Mouse (Mus musculus) regulatory T cell (primary cell): Measurements from ENCODE around the gene Cryba4.

Experiments used
- in situ Hi-C: fragments of 300-600 bp; cut with MboI, MseI; formaldehyde crosslinking; loops from one replicate; pipeline ENCODE4 v1.15.1; 2025; ENCODE audit warnings: high pct_unique_total_duplicates

Gene Cryba4

DNA sequence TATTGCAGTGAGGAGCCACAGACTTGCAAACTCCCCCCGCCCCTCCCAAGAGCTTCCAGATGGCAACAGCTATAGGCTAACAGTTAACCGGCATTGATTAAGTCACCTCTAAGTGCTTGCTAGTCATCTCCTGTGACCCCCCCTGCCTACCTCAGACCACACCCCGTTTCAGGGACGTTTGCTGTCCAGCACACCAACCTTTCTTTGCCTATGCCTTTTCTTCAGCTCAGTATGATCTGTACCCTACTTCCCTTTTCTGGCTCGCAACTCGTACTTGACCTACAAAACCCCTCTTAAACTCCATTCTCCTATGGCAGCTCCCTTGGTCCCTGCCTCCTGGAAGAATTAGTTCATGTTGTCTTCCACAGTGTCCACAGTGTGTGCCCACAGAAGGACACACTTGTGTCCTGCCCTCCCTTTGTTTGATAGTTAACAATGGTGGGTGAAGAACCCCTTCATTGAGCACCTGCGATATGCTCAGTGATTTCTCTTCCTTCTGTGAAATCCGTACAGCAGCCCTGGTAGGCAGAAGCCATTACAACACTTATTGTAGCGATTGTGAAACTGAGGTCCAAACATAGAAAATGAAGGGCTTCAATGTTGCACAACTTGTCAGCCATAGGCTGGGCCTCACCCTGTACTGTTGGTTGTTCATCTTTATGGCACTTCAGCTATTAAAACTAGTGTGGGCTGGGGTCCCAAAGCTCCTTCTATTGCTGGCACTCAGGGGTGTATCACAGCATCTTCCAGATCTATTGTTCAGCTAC lies 13.9 kb upstream of the Cryba4 start:
- in situ Hi-C loops = no loop called here

DNA sequence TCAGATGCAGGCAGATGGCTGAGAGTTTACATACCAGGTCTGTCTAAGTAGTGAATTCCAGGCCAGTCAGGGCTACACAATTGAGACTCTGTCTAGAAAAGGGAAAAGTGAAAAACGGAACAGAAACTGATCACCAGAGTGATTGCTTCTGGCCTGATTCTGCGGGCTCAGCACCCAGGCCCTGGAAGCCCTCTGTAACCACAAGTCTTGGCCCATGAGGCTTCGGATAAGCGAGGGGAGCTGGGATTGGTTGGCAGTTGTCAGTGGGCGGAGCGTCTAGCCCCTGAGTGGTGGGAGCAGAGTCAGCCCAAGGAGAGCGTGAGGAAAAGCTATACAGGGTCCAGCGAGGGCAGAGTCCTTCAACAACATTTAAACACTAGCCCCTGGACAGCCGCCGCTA lies 13.2 kb upstream of the Cryba4 start:
- in situ Hi-C loops = no loop called here

DNA sequence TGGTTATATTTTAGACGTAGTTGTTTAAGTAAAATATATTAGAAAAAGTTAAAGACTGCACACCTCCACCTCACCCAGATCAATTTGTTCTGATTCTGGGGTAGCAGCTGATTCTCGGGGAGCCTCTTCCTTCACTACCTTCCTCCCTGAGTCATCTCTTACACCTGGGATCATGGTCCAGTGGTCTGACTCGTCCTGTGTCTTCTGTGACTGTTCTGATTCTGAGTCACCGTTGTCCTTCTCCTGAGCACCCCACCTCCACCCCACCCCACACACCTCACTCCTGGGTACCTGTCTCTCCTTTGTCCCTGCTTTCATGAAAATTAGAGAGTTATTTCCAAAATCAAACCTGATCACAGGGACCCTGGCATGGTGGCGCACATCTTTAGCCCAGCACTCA lies 12.8 kb upstream of the Cryba4 start:
- in situ Hi-C loops = no loop called here

DNA sequence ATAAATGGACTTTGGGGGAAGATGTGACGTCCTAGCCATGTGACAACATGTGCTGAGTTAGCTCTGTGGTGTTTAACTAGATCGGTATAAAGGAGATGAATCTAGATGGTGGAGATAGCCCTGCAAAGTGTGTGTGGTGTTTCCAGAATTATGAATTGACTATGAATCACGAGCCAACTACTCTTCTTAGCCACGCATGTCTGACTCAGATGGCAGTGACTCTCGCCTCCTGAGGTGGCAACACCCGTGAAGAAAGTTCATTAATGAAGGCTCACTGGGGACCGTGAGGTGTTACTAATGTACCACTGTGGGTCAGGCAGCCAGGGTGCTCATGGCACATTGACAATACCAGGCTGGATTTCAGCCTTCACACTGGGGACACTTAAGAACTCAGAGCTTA lies 11.8 kb upstream of the Cryba4 start:
- in situ Hi-C loops = no loop called here

DNA sequence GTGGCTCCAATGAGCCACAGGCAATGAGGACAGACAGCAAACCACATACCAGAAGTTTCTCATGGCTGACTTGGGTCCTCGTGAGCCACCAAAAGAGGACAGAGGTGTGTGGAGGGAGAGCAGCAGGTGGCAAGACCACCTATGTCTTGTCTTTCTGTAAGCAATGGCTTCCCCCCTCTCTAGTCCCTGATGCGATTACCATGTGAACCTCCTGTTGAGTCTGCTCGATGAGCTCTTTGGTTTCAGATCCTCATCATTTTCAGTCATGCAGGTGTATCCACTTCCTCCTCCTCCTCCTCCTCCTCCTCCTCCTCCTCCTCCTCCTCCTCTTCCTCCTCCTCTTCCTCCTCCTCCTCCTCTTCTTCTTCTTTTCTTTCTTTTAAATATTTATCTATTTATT lies 8.5 kb upstream of the Cryba4 start:
- in situ Hi-C loops = no loop called here

DNA sequence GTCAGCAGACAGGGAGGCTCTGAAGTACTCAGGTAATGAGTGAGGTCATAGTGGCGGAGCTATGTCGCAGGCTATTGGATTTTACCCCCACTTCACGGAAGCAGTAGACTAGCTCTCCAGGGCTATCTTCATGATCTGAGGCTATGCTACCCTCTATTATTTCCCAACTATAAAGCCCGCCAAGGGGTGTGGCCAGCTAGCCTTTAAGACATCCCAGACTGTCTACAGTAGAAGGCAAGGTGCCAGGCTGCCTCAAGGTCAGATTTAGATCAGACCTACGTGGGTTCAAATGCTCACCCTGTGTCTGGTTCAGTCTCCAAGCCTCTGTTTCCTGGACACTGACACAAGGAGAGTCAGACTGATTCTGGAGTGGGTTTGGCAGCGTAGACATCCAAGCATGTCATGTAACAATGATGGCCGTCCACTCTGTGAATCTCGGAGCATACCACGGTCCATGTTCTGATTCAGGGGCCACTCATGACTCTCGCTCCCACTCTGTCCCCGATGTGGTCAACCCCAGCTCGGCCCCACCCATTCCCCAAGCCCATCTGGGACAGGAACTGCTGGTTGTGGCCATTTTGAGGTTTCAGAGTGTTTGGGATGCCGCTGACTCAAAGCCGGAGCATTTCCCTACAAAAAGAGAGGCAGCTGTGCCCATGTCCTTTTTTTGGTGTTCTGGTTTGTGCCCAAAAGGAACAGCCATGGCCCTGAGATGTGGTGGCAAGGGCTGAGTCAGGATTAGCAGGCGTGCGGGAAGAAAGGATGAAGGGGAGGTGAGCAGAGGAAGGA lies 7.7 kb upstream of the Cryba4 start:
- in situ Hi-C loops = loop anchor here (10.0 kb wide), 1 partner anchor 1725 kb away; no protein-coding TSS in a partner anchor

DNA sequence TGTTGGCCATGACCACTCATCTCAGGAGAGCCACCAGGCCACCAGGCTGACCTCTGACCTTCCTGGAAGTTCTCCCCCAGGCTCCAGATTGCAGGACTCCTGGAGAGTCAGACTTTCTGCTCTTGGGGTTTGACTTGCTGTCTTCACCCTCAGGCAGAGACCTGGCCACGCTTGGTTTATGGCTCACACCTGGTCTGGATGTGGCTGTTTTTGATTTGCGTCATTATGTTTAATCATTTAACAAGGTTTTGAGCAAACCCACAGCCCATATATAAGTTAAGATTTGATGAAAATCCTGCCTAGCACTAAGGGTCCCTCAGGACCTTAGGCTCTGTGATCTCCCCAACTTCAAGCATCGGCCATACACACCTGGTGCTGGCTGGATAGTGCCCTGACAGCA lies 5.6 kb upstream of the Cryba4 start:
- in situ Hi-C loops = loop anchor here (10.0 kb wide), 1 partner anchor 1727 kb away; no protein-coding TSS in a partner anchor

DNA sequence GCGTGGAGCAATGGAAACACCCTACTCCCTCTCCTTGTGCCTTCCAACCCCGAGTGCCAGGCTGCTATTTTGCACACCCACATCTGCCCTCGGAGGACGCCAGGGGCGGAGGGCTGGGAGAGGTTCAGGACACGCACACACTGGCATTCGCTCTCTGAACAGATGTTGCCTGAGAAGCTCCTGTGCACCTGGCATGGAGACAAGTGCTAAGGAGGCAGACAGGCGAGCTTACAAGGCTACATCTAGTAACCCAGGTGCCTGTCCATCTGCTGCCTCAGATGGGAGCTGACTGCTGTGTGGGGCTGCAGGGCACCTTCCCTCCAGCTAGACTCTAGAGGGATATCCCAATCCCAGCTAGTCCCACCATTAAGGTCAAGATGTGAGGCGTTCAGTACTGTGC lies 4.1 kb upstream of the Cryba4 start:
- in situ Hi-C loops = loop anchor here (10.0 kb wide), 1 partner anchor 1728 kb away; no protein-coding TSS in a partner anchor

DNA sequence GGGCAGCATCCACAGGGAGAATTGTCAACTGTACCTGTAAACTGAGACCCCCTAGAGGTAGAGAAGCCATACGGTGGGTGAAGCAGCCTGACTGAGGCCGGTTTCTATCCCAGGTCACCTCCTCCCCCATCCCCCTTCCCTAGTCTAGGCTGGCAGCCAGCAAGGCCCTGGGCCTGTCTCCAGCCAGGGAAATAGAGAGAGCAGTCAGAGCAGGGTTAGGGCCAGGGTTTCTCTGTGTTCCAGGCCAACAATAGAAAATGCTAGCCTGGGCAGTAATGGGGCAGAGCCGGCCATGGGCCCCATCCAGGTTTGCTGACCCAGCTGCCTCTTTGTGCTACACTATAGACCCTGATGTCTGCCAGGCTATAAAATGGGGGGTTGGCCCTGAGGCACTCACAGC lies 3.1 kb upstream of the Cryba4 start, which contains the start of gene Crybb1:
Gene Crybb1 (plus strand): TSS at position 390 of the 400 bp plus-strand sequence.
- in situ Hi-C loops = loop anchor here (10.0 kb wide), 1 partner anchor 1729 kb away; no protein-coding TSS in a partner anchor

DNA sequence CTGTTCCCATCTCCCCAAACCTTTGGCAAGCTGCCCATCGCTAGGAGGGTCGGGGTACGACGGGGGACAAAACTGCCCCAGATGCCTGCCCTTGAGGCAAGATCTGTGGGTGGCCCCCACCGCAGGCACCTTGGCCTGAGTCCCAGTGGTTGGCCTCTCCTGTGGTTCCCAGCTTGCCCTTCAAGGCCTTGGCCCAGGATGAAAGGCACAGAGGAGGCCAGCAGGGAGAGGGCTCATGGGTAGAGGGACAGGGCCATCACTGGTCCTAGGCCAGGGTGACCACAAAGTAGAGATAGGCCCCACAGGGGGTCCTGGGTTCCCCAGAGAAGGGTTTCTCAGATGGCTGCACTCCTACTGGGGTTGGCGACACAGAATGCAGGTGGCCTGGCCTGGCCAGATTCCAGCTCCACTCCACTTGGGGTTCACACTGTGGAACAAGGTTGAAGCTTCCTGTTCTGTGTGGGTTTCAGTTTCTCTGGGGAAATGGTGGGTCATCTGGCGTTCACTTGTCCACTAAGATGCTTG lies 2.0 kb upstream of the Cryba4 start:
- in situ Hi-C loops = loop anchor here (10.0 kb wide), 1 partner anchor 1730 kb away; no protein-coding TSS in a partner anchor

DNA sequence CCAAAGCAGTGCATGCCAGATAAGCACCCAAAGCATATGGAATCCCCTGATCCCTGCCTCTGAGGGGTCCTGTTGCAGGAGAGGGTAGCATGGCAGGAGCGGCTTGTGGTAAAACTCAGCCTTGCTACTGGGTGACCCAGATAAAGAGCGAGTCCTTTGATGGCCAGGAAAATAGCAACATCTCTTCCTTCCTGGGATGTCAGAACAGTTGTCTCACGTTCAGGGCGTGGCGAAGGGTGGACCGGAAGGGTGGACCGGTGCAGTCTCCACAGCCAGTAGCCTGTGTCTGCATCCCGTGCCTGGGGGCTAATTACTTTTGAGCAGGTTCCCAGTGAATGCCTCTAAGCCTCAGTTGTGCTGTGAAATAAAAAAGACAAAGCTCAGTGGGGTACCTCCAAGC lies 851 bp upstream of the Cryba4 start:
- in situ Hi-C loops = loop anchor here (10.0 kb wide), 1 partner anchor 1732 kb away; no protein-coding TSS in a partner anchor

DNA sequence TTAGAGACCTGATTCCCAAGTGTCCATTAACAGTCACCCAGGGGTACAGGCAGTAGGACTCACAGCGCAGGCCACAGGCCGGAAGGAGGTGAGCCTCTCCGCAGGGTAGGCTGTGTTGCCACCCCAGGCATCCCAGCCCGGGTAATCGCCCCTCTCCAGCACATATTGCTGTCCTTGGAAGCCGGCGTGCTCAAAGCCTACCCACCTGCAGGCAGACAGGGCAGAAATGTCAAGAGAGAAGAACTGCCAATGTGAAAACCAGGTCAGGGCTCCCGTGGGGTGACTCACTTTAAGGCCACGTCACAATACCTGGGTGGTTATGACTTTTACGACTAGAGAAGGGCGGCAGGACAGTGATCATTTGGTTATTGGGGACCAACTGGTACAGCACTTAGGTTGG lies 3.2 kb downstream of the Cryba4 start:
- in situ Hi-C loops = loop anchor here (5.0 kb wide), 1 partner anchor 178 kb away; no protein-coding TSS in a partner anchor

DNA sequence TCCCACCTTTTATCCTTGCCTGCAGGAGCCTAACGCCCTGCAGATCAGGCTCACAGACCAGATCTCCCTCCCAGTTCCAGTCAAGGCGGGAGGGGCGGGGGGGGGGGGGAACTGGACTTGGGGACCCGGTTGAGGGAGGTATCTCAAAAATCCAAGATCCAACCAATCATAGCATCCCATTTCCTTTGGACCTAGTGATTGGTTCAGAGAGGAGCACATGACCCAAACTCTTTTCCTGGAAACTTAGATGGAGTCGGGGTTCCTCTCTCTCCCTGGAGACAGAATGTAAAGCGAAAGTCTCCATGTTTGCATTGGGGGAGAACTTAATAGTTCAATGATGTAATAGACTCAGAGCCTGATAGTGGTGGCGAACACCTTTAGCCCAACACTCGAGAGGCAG lies 4.9 kb downstream of the Cryba4 start:
- in situ Hi-C loops = loop anchor here (5.0 kb wide), 1 partner anchor 180 kb away; no protein-coding TSS in a partner anchor

DNA sequence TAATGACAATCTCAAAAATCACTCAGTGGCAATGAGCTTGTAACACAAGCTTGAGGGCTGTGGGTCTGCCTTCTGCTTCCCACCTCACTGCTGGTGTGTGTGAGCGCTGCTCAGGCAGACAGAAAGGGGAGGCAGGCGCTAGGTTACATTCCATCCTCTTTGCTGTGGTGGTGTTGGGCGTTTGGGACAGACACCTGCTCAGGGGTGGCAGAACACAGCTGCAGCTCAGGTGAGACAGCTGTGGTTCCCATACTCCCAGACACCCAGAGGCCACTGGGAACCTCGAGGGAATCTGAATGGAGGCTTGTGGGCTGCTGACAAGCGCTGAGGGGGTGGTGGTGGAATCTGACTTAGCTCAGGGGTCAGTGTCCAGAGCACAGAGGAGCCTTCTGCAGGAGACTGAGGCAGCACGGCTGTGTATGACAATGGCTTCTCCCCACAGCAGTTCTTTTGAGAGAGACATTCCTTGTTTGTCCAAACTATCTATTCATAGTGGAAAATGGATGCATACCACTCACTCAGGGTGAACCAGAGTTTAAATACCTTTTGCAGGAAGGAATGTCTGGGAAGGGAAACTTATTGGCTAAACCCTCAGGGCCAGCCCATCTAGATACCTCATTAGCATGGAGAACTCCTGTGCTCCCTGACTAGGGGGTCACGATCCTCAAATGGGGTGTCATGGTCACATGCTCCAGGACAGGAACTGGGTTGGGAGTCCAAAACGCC lies 7.3 kb downstream of the Cryba4 start:
- in situ Hi-C loops = loop anchor here (5.0 kb wide), 2 partner anchors 92 to 182 kb away; no protein-coding TSS in a partner anchor

DNA sequence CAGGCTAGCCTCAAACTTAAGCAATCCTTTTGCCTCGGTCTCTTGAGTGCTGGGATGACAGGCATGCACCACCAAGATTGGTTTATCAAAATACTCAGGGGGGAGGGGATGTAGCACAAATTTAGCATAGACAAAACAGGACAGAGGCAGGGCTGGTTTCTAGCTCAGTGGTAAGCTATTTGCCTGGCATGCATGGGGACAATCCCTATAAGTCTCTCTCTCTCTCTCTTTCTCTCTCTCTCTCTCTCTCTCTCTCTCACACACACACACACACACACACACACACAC lies 8.1 kb downstream of the Cryba4 start:
- in situ Hi-C loops = loop anchor here (5.0 kb wide), 1 partner anchor 93 kb away; no protein-coding TSS in a partner anchor

DNA sequence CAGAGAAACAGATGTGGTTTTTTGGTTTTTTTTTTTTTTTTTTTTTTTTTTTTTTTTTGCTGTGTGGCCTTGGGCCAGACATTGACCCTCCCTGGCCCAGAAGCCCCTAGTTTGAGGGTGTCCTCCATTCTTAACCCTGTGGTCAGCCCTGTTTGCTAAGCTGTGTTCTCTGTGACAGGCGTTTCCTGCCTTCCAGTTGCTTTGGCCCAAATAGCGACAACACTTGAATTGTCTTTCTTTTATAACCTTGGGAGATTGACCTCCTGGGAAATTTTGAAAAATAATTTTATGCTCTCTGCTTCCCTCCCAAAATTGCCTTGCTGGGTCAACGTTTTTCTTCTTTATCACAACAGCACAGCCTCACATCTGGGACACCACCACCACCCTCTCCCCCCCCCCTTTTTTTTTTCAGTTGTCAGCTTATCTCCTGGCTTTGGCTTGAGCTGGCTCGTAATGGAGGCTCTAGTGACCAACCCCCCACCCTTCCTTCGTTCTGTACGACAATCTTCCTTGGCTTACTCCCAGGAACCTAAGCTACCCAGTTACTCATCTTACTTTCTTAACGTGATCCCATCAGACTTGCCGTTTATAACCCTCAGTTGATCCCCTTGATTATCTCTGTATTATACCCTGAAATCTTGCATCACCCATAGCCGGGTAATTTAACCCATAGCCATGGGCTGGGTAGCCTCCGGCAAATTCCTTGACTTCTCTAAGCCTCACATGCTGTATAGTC lies 8.6 kb downstream of the Cryba4 start:
- in situ Hi-C loops = loop anchor here (5.0 kb wide), 1 partner anchor 94 kb away; no protein-coding TSS in a partner anchor

DNA sequence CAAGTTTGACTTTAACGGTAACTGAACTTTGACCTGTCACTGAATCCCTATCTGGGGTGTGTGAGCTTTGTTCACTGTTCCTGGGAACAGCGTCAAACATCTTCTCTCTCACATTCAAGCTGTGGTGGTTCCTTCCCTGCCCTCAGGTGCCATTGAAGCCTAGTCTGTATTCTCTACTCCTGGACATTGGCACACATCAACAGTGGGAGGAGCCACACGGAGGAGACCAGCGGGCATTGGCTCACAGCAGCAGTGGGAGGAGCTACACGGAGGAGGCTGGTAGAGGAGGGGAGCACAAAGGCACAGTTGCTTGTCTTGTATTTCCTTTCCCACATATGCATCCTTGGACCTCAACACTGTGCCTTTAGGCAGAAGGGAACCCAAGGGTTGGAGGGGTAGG lies 9.3 kb downstream of the Cryba4 start:
- in situ Hi-C loops = loop anchor here (5.0 kb wide), 1 partner anchor 94 kb away; no protein-coding TSS in a partner anchor

DNA sequence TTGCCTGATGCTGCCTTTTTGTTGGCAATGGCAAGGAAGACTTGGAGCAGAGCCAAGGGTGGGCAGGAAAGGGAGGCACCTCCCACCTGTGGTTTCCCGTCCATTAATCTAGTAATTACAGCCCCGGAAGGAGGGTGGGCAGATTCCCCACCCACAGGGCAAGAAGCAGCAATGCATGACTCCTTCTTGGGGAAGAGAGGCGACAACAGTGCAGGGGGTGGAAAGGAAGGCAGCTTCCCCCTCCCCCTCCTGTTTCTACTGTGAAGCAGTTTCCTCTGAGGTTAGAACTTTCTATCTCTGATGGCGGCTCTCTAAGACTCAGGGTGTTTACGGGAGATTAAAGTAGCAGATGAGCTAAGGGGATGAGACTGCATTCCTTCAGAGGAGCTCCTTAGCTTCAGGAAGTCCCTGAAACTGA lies 9.9 kb downstream of the Cryba4 start:
- in situ Hi-C loops = loop anchor here (5.0 kb wide), 1 partner anchor 95 kb away; no protein-coding TSS in a partner anchor

DNA sequence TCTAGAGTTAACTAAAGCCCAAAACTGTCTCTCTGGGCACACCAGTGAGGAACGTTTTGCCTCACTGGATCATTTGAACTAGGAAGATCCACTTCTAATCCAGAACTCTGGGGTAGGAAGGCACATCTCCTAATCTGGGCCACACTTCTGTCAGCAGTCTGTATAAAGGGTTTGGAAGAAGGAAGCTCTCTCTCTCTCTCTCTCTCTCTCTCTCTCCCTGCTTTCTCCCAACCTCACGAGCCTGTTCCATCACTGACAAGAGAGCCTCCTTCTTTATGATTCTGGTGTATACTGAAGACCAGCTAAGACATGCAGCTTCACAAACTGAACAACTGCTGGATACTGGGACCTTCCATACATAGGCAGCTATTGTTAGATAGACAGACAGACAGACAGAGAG lies 10.5 kb downstream of the Cryba4 start:
- in situ Hi-C loops = loop anchor here (5.0 kb wide), 1 partner anchor 95 kb away; no protein-coding TSS in a partner anchor

DNA sequence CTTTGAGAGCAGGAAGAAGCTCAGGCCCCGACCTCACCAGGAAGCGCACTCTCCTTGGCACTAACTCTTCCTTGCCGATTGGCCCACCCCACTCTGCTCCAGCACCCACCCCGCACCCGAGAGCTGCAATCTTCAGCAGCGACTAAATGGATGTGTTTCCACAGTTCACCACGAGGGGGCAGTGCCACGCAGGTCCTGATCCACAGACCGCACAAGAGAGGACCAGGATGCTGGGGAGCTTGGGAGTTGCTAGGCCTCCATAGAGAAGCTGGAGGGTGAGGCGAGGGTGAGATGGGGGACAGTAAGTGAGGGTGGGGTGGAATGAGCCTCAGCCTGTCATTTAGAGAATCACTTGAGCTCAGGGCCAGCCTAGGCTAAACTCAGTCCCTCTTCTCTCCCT lies 11.6 kb downstream of the Cryba4 start:
- in situ Hi-C loops = loop anchor here (5.0 kb wide), 1 partner anchor 97 kb away; no protein-coding TSS in a partner anchor
